Mouse (Mus musculus) bone marrow, adult 2 months (tissue): Measurements from ENCODE around the gene Itih5. TPM values are rescaled to one million over a fixed set of nuclear protein-coding genes. Genes with fewer than 3 reads are reported as not detected.
A peak's percentile ranks its signal among the peaks of the same experiment; 100 is the strongest.

Experiments used
- H3K27ac ChIP-seq: fragments of 200-500 bp; 2 replicates; pipeline ENCODE4 v1.5.1; 2012; ENCODE audit warnings: low read depth, mild to moderate bottlenecking, control low read depth, inconsistent platforms, low read length; ENCODE audit not compliant: control insufficient read depth, poor library complexity, insufficient read depth
- H3K4me1 ChIP-seq: fragments of 200-500 bp; 2 replicates; pipeline ENCODE4 v1.6.1; 2011; ENCODE audit warnings: low read length; ENCODE audit not compliant: control insufficient read depth, insufficient read depth
- H3K4me3 ChIP-seq: fragments of 200-500 bp; replicated peaks from 2 replicates; pipeline ENCODE3; 2011; ENCODE audit warnings: mild to moderate bottlenecking, low read depth, low read length, control low read depth; ENCODE audit not compliant: control insufficient read depth
- CTCF ChIP-seq: fragments of 200-500 bp; IDR thresholded peaks from 2 replicates; pipeline ENCODE4 v1.5.1; 2011; ENCODE audit warnings: low read length, control low read depth; ENCODE audit not compliant: control insufficient read depth, insufficient read depth
- POLR2A ChIP-seq: fragments of 200-500 bp; IDR thresholded peaks from 2 replicates; pipeline ENCODE4 v1.6.1; 2011; ENCODE audit warnings: low read depth, mild to moderate bottlenecking, control low read depth, low read length, borderline replicate concordance; ENCODE audit not compliant: control insufficient read depth
- WGBS: fragments of 180-500 bp; shearing (Covaris S2); methylation state at CpG from one replicate; pipeline ENCODE4 v1.1.7; 2018; 5-methylcytosine and 5-hydroxymethylcytosine counted together
- polyA plus RNA-seq: library from polyadenylated mRNA; stranded (reverse); fragments of >200 nt; gene quantifications from 2 replicates; pipeline ENCODE4 v1.2.4, GENCODE M21; 2011; ENCODE audit warnings: low replicate concordance; ENCODE audit not compliant: missing spikeins, insufficient read depth, insufficient read length

The Itih5 gene
- polyA plus RNA-seq = 1.7 TPM in 2 replicates

DNA sequence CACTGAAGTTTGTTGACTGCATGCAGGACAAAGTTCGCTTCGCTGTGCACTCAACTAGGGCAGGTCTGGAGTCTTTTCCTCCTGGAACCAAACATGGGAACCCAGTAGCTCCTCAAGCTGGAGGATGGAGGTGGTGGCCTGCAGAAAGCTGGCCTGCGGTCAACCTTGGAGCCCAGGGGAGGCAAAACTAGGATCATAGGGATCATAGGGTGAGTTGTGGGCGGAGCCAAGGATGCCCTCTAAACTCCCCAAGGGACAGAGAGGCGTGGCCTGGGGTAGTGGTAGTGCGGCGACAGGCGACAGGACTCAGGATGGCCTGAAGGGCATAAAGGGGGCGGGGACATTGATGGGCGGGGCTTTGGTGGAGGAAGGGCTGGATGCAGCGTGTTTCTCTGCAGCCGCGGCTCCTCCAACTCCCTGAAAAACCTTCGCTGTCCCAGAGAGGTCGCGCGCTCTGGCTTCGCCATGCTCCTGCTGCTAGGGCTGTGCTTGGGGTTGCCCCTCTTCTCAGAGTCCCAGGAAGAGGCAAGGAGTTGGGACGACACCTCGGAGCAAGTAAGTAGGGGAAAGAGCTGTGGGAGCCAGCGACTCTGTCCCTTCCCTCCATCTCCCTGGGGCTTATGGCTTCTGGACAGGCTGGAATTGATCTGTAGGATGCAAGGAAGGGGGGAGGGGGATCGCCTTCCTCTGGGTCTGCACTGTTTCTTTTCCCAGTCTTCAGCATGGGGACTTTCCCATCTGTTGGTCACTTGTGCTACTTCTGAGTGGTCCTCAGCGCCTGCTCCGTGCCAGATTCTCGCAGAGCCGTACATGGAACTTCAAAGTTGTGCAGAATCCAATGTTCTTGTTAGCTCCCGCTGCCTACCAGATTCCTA is at the start of gene Itih5:
TSS of gene Itih5 (plus strand) at position 371 of the 875 bp plus-strand sequence.
- WGBS = 2% methylated on average over 27 of the region's 27 CpGs
- peak within 1 kb of the TSS; percentile 62 for H3K27ac ChIP-seq
- TF ChIP-seq CTCF = no peak
- TF ChIP-seq POLR2A = no peak
- peak within 1 kb of the TSS; percentile 84 for H3K4me3 ChIP-seq
- peaks cover 3% of the 10 kb centered on the region for H3K4me1 ChIP-seq

DNA sequence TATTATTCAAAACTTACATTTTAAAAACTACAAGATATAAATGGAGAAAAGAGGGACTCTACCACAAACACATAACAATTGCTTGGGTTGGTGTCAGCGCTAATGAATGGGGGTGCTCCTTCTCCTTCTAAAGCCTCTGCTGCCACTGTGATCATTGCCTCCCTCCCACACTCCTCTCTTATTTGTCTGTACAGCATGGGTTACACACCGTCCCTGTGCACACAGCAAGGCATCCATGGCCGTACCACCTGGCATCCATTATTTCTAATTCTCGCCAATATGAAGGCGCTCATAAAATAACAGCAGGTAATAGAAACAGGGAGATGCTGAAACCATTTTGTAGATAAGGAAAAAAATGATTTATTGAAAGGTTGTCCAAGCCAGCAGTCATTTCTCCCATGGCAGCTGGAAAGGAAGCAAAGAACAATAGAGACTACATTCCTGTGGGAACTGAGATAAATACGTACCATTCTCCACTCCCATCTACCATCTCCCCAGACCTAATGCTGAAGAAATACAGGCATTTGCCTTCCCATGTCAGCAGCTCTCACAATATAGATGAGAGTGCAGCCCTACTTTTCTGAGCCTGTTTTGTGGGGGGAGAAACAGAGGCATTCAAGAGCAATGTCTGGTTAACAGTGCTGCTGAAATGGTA is 44.7 kb upstream of the Itih5 start:
- no peak overlapping the region for H3K27ac ChIP-seq
- TF ChIP-seq CTCF (no peak), POLR2A (no peak)
- no peaks in the 10 kb centered on the region for H3K4me1 ChIP-seq
- H3K4me3 ChIP-seq = no peak overlapping the region
- WGBS = 84% methylated on average over 6 of the region's 6 CpGs

DNA sequence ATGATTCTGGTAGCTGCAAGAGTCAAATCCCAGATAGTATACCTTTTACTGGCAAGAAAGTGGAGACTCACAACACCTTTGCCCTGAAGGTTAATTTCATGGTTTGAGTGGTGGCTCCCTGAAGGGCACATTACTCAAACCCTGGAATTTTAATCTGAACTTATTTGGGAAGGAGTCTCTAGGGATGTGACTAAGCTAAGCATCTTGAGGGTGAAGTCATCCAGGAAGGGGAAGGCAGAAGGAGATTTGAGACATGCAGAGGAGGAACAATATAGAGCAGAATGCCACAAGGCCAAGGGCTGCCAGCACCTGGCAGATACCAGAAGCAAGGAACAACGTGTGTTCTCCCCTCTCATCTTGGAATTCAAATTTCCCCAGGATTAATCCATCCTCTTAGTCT is 34.6 kb upstream of the Itih5 start:
- Histone ChIP-seq H3K4me1 (no peaks in the 10 kb centered on the region), H3K4me3 (no peak overlapping the region), H3K27ac (no peak overlapping the region)
- TF ChIP-seq CTCF (no peak), POLR2A (no peak)
- WGBS = 58% methylated on average over 1 of the region's 1 CpGs

DNA sequence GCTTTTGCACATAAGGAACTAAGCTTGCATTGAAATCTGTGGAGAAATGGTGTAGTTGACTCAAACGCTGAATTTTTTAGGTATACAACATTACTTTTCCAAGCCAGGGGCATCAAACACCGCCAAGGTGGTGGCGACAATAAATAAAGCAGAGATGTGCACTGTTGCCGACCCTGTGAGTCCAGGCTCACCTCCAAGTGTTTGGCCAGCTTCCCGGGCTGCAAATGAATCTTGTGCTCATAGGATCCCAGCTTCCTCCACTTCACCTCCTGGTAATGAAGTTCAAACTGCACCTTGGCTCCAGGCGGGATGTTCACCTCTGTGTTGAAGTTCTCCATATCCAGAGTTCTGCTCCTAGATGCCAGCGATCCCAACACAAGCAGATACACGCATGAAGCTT is 34.1 kb upstream of the Itih5 start:
- no peak overlapping the region for H3K27ac ChIP-seq
- no peak overlapping the region for H3K4me3 ChIP-seq
- WGBS = 85% methylated on average over 8 of the region's 8 CpGs
- H3K4me1 ChIP-seq = no peaks in the 10 kb centered on the region
- TF ChIP-seq POLR2A (no peak), CTCF (no peak)

DNA sequence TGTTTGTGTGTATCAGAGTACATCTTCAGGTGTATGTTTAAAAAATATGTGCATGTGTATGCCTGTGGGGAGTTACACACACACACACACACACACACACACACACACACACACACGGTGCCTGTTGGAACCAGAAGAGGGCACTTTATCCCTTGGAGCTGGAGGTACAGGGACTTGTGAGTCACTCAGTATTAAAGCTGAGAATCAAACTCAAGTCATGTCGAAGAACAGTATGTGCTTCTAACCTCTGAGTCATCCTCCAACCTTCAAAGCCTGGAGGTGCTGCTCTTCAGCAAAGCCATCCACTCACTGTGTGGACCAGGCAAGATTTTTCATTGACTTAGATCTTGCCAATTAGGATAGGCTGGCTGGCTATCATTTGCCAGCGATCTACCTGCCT is 31.5 kb upstream of the Itih5 start:
- Histone ChIP-seq H3K4me1 (no peaks in the 10 kb centered on the region), H3K27ac (no peak overlapping the region), H3K4me3 (no peak overlapping the region)
- 51% methylated on average over 3 of the region's 3 CpGs for WGBS
- TF ChIP-seq CTCF = no peak
- no peak for TF ChIP-seq POLR2A

DNA sequence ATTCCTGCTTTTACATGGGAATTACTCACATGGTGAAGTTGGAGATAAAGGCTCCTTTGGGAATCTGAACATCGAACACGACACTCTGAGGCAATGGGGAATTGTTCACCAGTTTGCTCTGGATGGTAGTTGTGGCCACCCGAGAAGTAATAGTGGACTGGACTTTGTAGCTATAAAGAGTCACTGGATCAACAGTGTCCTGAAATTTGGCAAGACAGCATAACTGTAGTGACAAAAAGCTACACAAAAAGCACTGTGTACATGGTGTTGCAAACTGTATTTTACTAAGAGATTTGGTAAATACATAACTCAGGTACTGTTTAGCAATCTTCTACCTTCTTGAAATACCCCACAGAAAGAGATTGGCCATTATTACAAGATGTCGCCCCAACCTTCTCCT is 27.2 kb upstream of the Itih5 start:
- TF ChIP-seq CTCF = no peak
- TF ChIP-seq POLR2A = no peak
- Histone ChIP-seq H3K27ac (no peak overlapping the region), H3K4me1 (no peaks in the 10 kb centered on the region), H3K4me3 (no peak overlapping the region)
- WGBS = 80% methylated on average over 4 of the region's 4 CpGs

DNA sequence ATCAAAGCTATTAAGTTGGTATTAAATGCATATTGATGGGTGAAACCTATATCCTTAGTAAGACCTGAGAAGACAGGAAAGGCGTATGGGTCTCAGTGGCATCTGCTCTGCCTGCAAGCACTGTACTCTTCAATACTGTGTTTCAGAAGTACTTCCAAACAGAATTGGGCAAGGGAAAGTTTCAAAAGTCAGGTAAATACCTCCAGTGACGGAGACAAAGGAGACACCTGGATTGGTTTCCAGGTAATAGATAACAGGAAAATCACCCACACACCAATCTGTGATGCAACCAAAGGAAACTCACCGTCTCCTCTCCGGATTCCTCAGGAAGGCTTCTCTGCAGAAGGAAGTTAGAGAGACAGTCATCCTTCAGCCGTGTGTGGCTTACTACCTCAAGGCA is 25.9 kb upstream of the Itih5 start:
- no peak overlapping the region for H3K27ac ChIP-seq
- no peaks in the 10 kb centered on the region for H3K4me1 ChIP-seq
- H3K4me3 ChIP-seq = no peak overlapping the region
- 73% methylated on average over 5 of the region's 5 CpGs for WGBS
- no peak for TF ChIP-seq POLR2A

DNA sequence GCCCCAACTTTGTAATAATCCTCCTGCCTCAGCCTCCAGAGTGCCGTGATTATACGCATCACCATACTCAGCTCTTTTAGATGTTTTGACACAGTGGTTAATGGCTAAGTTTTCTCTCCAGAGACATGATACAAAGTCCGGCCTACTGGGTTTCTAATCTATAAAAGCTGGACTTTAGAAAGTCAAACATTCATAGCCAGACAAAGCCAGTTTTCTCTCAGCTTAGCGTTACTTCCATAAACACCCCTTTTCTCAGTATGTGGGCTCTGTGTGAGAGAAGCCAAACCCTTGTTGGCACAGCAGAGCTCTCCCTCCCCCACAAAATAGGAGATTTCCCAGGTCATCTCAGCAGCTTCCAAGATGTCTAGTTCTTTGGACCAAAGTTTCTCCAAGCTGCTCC is 24.8 kb upstream of the Itih5 start:
- Histone ChIP-seq H3K4me1 (no peaks in the 10 kb centered on the region), H3K27ac (no peak overlapping the region), H3K4me3 (no peak overlapping the region)
- no peak for TF ChIP-seq CTCF
- TF ChIP-seq POLR2A = no peak
- WGBS = 82% methylated on average over 4 of the region's 4 CpGs

DNA sequence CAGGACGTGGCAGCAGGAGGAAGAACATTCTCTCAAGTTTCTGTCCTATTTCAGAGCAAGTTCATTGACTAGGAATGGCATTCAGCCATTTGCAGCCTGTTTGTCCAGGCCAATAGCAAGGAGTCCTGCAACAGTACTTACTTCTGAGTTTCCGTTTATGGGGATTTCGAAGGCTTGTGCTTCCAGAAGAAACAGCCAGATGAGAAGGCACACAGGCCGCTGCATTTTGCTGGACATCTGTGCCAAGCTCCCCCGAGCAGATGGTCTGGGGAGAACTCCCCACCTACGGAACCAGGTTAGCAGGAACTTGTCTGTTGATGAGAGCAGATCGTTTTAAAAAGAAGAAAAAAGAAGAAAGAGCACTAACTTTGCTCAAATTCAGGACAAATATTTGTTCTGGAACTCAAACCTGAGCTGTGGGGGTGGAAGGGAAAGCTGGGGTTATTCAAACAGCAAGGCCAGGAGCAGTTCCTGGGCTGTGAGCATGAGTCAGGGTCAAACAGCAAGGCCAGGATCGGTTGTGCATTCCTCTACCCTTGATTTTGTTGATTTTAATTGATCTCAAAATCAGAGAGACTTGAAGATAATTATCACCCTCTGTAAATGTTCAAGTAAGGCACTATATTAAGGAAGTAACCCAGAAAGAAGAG is 22.9 kb upstream of the Itih5 start:
- TF ChIP-seq POLR2A = no peak
- TF ChIP-seq CTCF = no peak
- Histone ChIP-seq H3K4me3 (no peak overlapping the region), H3K4me1 (no peaks in the 10 kb centered on the region), H3K27ac (no peak overlapping the region)
- WGBS = 69% methylated on average over 8 of the region's 8 CpGs
